Mouse (Mus musculus) kidney, adult 2 months (tissue): Measurements from ENCODE around the gene Add3.

Source experiments
- CTCF ChIP-seq: fragments of 200-500 bp; conservative IDR thresholded peaks from 2 replicates; pipeline ENCODE4 v1.5.1; 2011; ENCODE audit warnings: low read depth, mild to moderate bottlenecking, control low read depth, low read length, moderate library complexity, mixed read lengths; ENCODE audit not compliant: insufficient read depth, insufficient read length
- POLR2A ChIP-seq: fragments of 200-500 bp; IDR thresholded peaks from one replicate; pipeline ENCODE4 v1.6.1; 2011; ENCODE audit warnings: low read depth, low read length, control low read depth

GRCm38 (mm10) chr19:53210251-53210650 is 70.0 kb downstream of the Add3 start:
- TF ChIP-seq CTCF: no peak
- TF ChIP-seq POLR2A: no peak
